Comparison of ENCODE assay signal across 8 mouse cellular contexts in the genomic region with DNA sequence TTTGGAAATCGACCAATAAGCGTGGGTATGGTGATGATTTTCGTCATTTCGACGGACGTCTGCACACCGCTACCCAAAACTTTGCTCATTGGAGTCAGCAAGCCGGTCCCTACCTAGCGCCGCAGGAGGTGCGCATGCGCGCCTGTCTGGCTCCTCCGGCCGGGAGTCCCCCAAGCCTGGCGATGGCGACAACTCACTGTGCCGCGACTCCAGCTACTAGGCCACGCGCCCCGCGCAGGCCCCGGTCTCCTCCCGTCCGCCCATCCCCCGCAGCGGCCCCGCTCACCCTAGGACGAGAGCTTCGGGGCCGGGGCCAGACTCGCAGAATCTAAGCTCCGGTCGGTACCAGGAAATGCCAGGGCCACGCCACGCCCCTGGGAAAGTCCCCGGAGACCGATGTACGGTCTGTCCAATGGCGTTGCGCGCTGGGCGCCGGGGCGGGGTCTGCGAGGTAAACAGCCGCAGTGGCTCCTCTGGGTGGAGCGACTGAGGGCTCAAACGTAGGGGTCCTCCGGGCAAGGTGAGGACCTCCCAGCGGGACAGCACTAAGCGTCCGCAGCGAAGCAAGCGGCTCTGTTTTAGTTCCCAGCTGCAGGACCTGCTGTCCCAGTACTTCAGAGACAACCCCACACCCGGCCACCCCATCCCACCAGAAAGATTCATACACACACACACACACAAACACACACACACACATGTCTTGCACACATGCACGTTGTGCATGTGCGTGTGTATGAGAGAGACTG. TPM values are rescaled to one million over a fixed set of nuclear protein-coding genes. Genes with fewer than 3 reads are reported as not detected.
A peak's percentile ranks its signal among the peaks of the same experiment; 100 is the strongest.
DNase-seq lines count a peak whose midpoint lies in the region; ATAC-seq lines count a peak whose summit lies in the region.

No protein-coding gene starts in this region.

- no peaks in the 10 kb centered on the region for H3K36me3 ChIP-seq in hindbrain, embryonic 12.5 days

- 1% methylated on average over 59 of the region's 59 CpGs for WGBS in hindbrain, embryonic 12.5 days

- H3K27me3 ChIP-seq in hindbrain, embryonic 12.5 days, result no peaks in the 10 kb centered on the region

- peaks cover 20% of the 10 kb centered on the region for H3K4me1 ChIP-seq in hindbrain, embryonic 12.5 days

- peak; percentile 98 for DNase-seq in Muller cell, postnatal 12 days (ENCODE audit: inconsistent ontology term)
- DNase-seq in cerebellum, adult 9-11 months, result peak; percentile 98
- peak; percentile 95 to 98 for DNase-seq in frontal cortex, postnatal 10 days (ENCODE audit: low spot score in 2 of 2)
- DNase-seq in layer of hippocampus, postnatal 14 days (ENCODE audit: low spot score in 2 of 2), result peak; percentile 98 to 99
- DNase-seq in lung, postnatal 14 days, result peak; percentile 99
- DNase-seq in retina, adult 2 months (ENCODE audit: low read depth, low spot score), result peak; percentile 86
- peak; percentile 99 for DNase-seq in thymus, postnatal 36 days

- H3K9ac ChIP-seq in hindbrain, embryonic 12.5 days, result peak overlapping the region; percentile 85

- no peaks in the 10 kb centered on the region for H3K9me3 ChIP-seq in hindbrain, embryonic 12.5 days (replicated peaks)

- peak overlapping the region; percentile 78 for H3K4me3 ChIP-seq in hindbrain, embryonic 12.5 days

- peak; percentile 98 for ATAC-seq in hindbrain, embryonic 12.5 days (ENCODE audit: low FRiP score)

- peak overlapping the region; percentile 89 for H3K27ac ChIP-seq in hindbrain, embryonic 12.5 days

- peak overlapping the region; percentile 51 for H3K4me2 ChIP-seq in hindbrain, embryonic 12.5 days (replicated peaks)

RNA-seq across cellular contexts. Expression of gene Tnip1, which starts 6.8 kb away (rescaled TPM):
- polyA plus RNA-seq in hindbrain, embryonic 12.5 days (2016; fragmentation: Nextera tagmentation; extraction: Ambion mirVana), result 19.0 and 20.8 TPM in 2 replicates
- 10 to 100 TPM; 34.3 to 34.4 TPM for total RNA-seq in layer of hippocampus, postnatal 14 days (2021)

RNA-seq across cellular contexts. Expression of gene Gpx3, which starts 53.7 kb away (rescaled TPM):
- 67.5 and 68.6 TPM in 2 replicates for polyA plus RNA-seq in hindbrain, embryonic 12.5 days (2016; fragmentation: Nextera tagmentation; extraction: Ambion mirVana)
- total RNA-seq in layer of hippocampus, postnatal 14 days (2021), result 1 to 10 TPM; 4.3 to 5.8 TPM

Comparison
In these comparisons a context has a peak if more than half of its experiments do, and no peak if none do; other contexts are left out.
1. Peak in every context shown above with its lines: DNase-seq, ATAC-seq, H3K4me3 ChIP-seq and H3K27ac ChIP-seq.